Mouse (Mus musculus) ES-E14 (cell line): Measurements from ENCODE around the gene Hoxc11.

Experiments
- CHD2 ChIP-seq: IDR thresholded peaks from 2 replicates; pipeline ENCODE4 v1.6.1; 2014; ENCODE audit warnings: mild to moderate bottlenecking, low read depth, low read length, inconsistent platforms
- HCFC1 ChIP-seq: IDR thresholded peaks from 2 replicates; pipeline ENCODE4 v1.6.1; 2012; ENCODE audit warnings: low read length, inconsistent platforms, borderline replicate concordance; ENCODE audit not compliant: insufficient read depth
- ZC3H11A ChIP-seq: IDR thresholded peaks from 2 replicates; pipeline ENCODE4 v1.6.1; 2012; ENCODE audit warnings: low read depth, mild to moderate bottlenecking, inconsistent platforms, low read length, borderline replicate concordance

DNA sequence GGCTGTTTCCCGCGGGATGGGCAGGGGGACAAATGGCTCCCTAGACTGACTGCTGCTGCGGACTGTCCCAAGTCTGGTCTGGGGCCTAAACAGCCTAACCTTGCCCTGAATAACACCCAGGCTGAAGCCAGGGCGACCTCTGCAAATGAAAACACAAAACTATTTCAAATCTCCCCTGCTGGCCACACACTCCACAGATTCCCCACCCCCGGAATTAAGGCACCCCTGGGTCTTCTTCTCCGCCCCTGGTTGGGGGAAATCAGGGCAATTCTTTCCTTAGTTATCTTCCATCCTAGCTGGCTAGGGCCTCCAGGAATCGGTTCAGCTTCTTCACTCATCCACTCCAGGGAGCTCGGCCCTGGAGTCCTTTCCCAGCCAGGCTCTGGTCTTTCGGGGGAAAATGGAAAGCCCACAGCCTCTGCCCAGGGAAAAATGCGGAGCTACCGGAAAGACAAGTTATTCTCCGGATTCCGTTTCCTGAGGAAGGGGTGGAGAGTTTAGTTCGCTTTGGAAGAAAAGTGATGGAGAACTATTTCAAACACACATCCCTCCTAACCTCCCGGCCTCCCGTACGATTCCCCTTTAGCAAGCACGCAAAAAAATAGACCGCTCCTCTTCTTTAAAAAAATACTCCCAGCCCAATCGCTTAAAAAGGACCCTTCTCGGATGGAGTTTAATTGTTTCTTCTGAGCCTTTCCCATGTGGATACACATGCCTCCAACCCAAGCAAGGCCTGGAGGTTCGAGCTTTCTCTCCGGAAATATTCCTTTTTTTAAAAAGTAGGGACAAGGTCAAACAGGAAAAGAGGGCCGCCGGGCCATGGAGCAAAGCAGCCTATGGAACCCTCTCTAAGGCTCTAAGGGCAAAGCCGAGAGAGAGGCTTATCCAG is 11.0 kb downstream of the Hoxc11 start:
- TF ChIP-seq CHD2 (no peak), HCFC1 (no peak), ZC3H11A (no peak)
